Mouse (Mus musculus): ENCODE data around the gene Apbb2. TPM values are rescaled to one million over a fixed set of nuclear protein-coding genes. Genes with fewer than 3 reads are reported as not detected.

Apbb2 gene
- polyA plus RNA-seq, 1 experiment from 2014 or later, result 38.5 TPM

GRCm38 (mm10) chr5:66494651-66495050 is 123.9 kb downstream of the Apbb2 start:
- H3K27me3 ChIP-seq (ENCODE audit: control insufficient read depth, insufficient read depth, low read length), result no peaks in the 10 kb centered on the region
- 59% methylated on average over 4 of the region's 4 CpGs for WGBS
- H3K9me3 ChIP-seq (ENCODE audit: control insufficient read depth, low read length), result no peaks in the 10 kb centered on the region
- no peaks in the 10 kb centered on the region for H3K36me3 ChIP-seq (ENCODE audit: control insufficient read depth, insufficient read depth, low read length)
- peaks cover 14% of the 10 kb centered on the region for H3K4me1 ChIP-seq (ENCODE audit: control insufficient read depth, insufficient read depth, low read length)
- ATAC-seq (ENCODE audit: insufficient number of reproducible peaks, low FRiP score, low TSS enrichment, low read depth) (no peak), DNase-seq (ENCODE audit: low spot score) (no peak)
- no peak overlapping the region for H3K4me3 ChIP-seq (ENCODE audit: low read depth, low read length)
- H3K4me2 ChIP-seq (ENCODE audit: low read depth, severe bottlenecking), result no peak overlapping the region
- no peak overlapping the region for H3K9ac ChIP-seq (ENCODE audit: low read length)
- no peak overlapping the region for H3K27ac ChIP-seq (replicated peaks; ENCODE audit: low read depth, low read length)

GRCm38 (mm10) chr5:66492563-66492960 is 126.0 kb downstream of the Apbb2 start:
- H3K4me2 ChIP-seq (ENCODE audit: low read depth, severe bottlenecking), result no peak overlapping the region
- no peak for ATAC-seq (ENCODE audit: insufficient number of reproducible peaks, low FRiP score, low TSS enrichment, low read depth)
- H3K27me3 ChIP-seq (ENCODE audit: control insufficient read depth, insufficient read depth, low read length), result no peaks in the 10 kb centered on the region
- H3K4me1 ChIP-seq (ENCODE audit: control insufficient read depth, insufficient read depth, low read length), result peaks cover 7% of the 10 kb centered on the region; the same call in 1 of the 2 replicates
- no peaks in the 10 kb centered on the region for H3K9me3 ChIP-seq (ENCODE audit: control insufficient read depth, low read length)
- H3K9ac ChIP-seq (ENCODE audit: low read length), result no peak overlapping the region
- WGBS, result 83% methylated on average over 4 of the region's 4 CpGs
- no peaks in the 10 kb centered on the region for H3K36me3 ChIP-seq (ENCODE audit: control insufficient read depth, insufficient read depth, low read length)
- no peak overlapping the region for H3K4me3 ChIP-seq (ENCODE audit: low read depth, low read length)
- H3K27ac ChIP-seq (replicated peaks; ENCODE audit: low read depth, low read length), result no peak overlapping the region
- DNase-seq (ENCODE audit: low spot score), result no peak

- ATAC-seq (ENCODE audit: insufficient number of reproducible peaks, low FRiP score, low TSS enrichment, low read depth), result no peak
- no peaks in the 10 kb centered on the region for H3K9me3 ChIP-seq (ENCODE audit: control insufficient read depth, low read length)
- no peaks in the 10 kb centered on the region for H3K36me3 ChIP-seq (ENCODE audit: control insufficient read depth, insufficient read depth, low read length)
- no peak overlapping the region for H3K4me3 ChIP-seq (ENCODE audit: low read depth, low read length)
- H3K4me1 ChIP-seq (ENCODE audit: control insufficient read depth, insufficient read depth, low read length), result peaks cover 7% of the 10 kb centered on the region; the same call in 1 of the 2 replicates
- no peak overlapping the region for H3K9ac ChIP-seq (ENCODE audit: low read length)
- 91% methylated on average over 14 of the region's 14 CpGs for WGBS
- no peak overlapping the region for H3K27ac ChIP-seq (replicated peaks; ENCODE audit: low read depth, low read length)
- no peak overlapping the region for H3K4me2 ChIP-seq (ENCODE audit: low read depth, severe bottlenecking)
- H3K27me3 ChIP-seq (ENCODE audit: control insufficient read depth, insufficient read depth, low read length), result no peaks in the 10 kb centered on the region
- no peak for DNase-seq (ENCODE audit: low spot score)
These were observed 126.5 kb downstream of the Apbb2 start for GRCm38 (mm10) chr5:66491907-66492562.

GRCm38 (mm10) chr5:66486028-66486427 is 132.6 kb downstream of the Apbb2 start:
- 49% methylated on average over 7 of the region's 7 CpGs for WGBS
- ATAC-seq (ENCODE audit: insufficient number of reproducible peaks, low FRiP score, low TSS enrichment, low read depth), result no peak

GRCm38 (mm10) chr5:66476266-66476665 is 142.3 kb downstream of the Apbb2 start:
- ATAC-seq (ENCODE audit: insufficient number of reproducible peaks, low FRiP score, low TSS enrichment, low read depth), result no peak
- Histone ChIP-seq H3K9ac (ENCODE audit: low read length) (no peak overlapping the region), H3K4me1 (ENCODE audit: control insufficient read depth, insufficient read depth, low read length) (no peaks in the 10 kb centered on the region), H3K9me3 (ENCODE audit: control insufficient read depth, low read length) (no peaks in the 10 kb centered on the region), H3K27me3 (ENCODE audit: control insufficient read depth, insufficient read depth, low read length) (no peaks in the 10 kb centered on the region), H3K4me3 (ENCODE audit: low read depth, low read length) (no peak overlapping the region), H3K36me3 (ENCODE audit: control insufficient read depth, insufficient read depth, low read length) (no peaks in the 10 kb centered on the region; the same call in 1 of the 2 replicates), H3K4me2 (ENCODE audit: low read depth, severe bottlenecking) (no peak overlapping the region), H3K27ac (replicated peaks; ENCODE audit: low read depth, low read length) (no peak overlapping the region)
- no peak for DNase-seq (ENCODE audit: low spot score)
- 86% methylated on average over 10 of the region's 10 CpGs for WGBS

More at GRCm38 (mm10) chr5:66486028-66486427, 132.6 kb downstream of the Apbb2 start:
- no peak overlapping the region for H3K9ac ChIP-seq (ENCODE audit: low read length)
- no peaks in the 10 kb centered on the region for H3K36me3 ChIP-seq (ENCODE audit: control insufficient read depth, insufficient read depth, low read length)
- H3K27ac ChIP-seq (replicated peaks; ENCODE audit: low read depth, low read length), result no peak overlapping the region; the same call in 1 of the 2 replicates
- DNase-seq (ENCODE audit: low spot score), result no peak
- no peak overlapping the region for H3K4me3 ChIP-seq (ENCODE audit: low read depth, low read length)
- H3K27me3 ChIP-seq (ENCODE audit: control insufficient read depth, insufficient read depth, low read length), result no peaks in the 10 kb centered on the region
- H3K4me2 ChIP-seq (ENCODE audit: low read depth, severe bottlenecking), result no peak overlapping the region
- H3K9me3 ChIP-seq (ENCODE audit: control insufficient read depth, low read length), result no peaks in the 10 kb centered on the region
- peaks cover 4% of the 10 kb centered on the region; the same call in 1 of the 2 replicates for H3K4me1 ChIP-seq (ENCODE audit: control insufficient read depth, insufficient read depth, low read length)

GRCm38 (mm10) chr5:66475824-66476223 is 142.8 kb downstream of the Apbb2 start:
- no peak overlapping the region for H3K9ac ChIP-seq (ENCODE audit: low read length)

GRCm38 (mm10) chr5:66474153-66474552 is 144.4 kb downstream of the Apbb2 start:
- no peaks in the 10 kb centered on the region for H3K9me3 ChIP-seq (ENCODE audit: control insufficient read depth, low read length)
- H3K36me3 ChIP-seq (ENCODE audit: control insufficient read depth, insufficient read depth, low read length), result no peaks in the 10 kb centered on the region
- ATAC-seq (ENCODE audit: insufficient number of reproducible peaks, low FRiP score, low TSS enrichment, low read depth) (no peak), DNase-seq (ENCODE audit: low spot score) (no peak)
- no peaks in the 10 kb centered on the region for H3K4me1 ChIP-seq (ENCODE audit: control insufficient read depth, insufficient read depth, low read length)
- H3K4me2 ChIP-seq (ENCODE audit: low read depth, severe bottlenecking), result no peak overlapping the region
- WGBS, result 71% methylated on average over 11 of the region's 11 CpGs
- H3K27ac ChIP-seq (replicated peaks; ENCODE audit: low read depth, low read length), result no peak overlapping the region
- H3K27me3 ChIP-seq (ENCODE audit: control insufficient read depth, insufficient read depth, low read length), result no peaks in the 10 kb centered on the region
- H3K9ac ChIP-seq (ENCODE audit: low read length), result no peak overlapping the region
- no peak overlapping the region for H3K4me3 ChIP-seq (ENCODE audit: low read depth, low read length)

More at GRCm38 (mm10) chr5:66475824-66476223, 142.8 kb downstream of the Apbb2 start:
- Histone ChIP-seq H3K9me3 (ENCODE audit: control insufficient read depth, low read length) (no peaks in the 10 kb centered on the region), H3K4me2 (ENCODE audit: low read depth, severe bottlenecking) (no peak overlapping the region), H3K27me3 (ENCODE audit: control insufficient read depth, insufficient read depth, low read length) (no peaks in the 10 kb centered on the region), H3K4me1 (ENCODE audit: control insufficient read depth, insufficient read depth, low read length) (no peaks in the 10 kb centered on the region), H3K27ac (replicated peaks; ENCODE audit: low read depth, low read length) (no peak overlapping the region), H3K36me3 (ENCODE audit: control insufficient read depth, insufficient read depth, low read length) (no peaks in the 10 kb centered on the region; the same call in 1 of the 2 replicates), H3K4me3 (ENCODE audit: low read depth, low read length) (no peak overlapping the region)
- WGBS, result 78% methylated on average over 6 of the region's 6 CpGs
- DNase-seq (ENCODE audit: low spot score), result no peak
- no peak for ATAC-seq (ENCODE audit: insufficient number of reproducible peaks, low FRiP score, low TSS enrichment, low read depth)

- ATAC-seq (ENCODE audit: insufficient number of reproducible peaks, low FRiP score, low TSS enrichment, low read depth), result no peak
- Histone ChIP-seq H3K27ac (replicated peaks; ENCODE audit: low read depth, low read length) (no peak overlapping the region), H3K4me3 (ENCODE audit: low read depth, low read length) (no peak overlapping the region), H3K9ac (ENCODE audit: low read length) (no peak overlapping the region), H3K9me3 (ENCODE audit: control insufficient read depth, low read length) (no peaks in the 10 kb centered on the region), H3K4me1 (ENCODE audit: control insufficient read depth, insufficient read depth, low read length) (no peaks in the 10 kb centered on the region), H3K27me3 (ENCODE audit: control insufficient read depth, insufficient read depth, low read length) (no peaks in the 10 kb centered on the region), H3K36me3 (ENCODE audit: control insufficient read depth, insufficient read depth, low read length) (no peaks in the 10 kb centered on the region), H3K4me2 (ENCODE audit: low read depth, severe bottlenecking) (no peak overlapping the region)
- 59% methylated on average over 12 of the region's 12 CpGs for WGBS
- DNase-seq (ENCODE audit: low spot score), result no peak
These were observed 145.0 kb downstream of the Apbb2 start for GRCm38 (mm10) chr5:66473599-66473998.

- Histone ChIP-seq H3K27me3 (ENCODE audit: control insufficient read depth, insufficient read depth, low read length) (no peaks in the 10 kb centered on the region), H3K9me3 (ENCODE audit: control insufficient read depth, low read length) (no peaks in the 10 kb centered on the region), H3K4me1 (ENCODE audit: control insufficient read depth, insufficient read depth, low read length) (no peaks in the 10 kb centered on the region), H3K36me3 (ENCODE audit: control insufficient read depth, insufficient read depth, low read length) (no peaks in the 10 kb centered on the region), H3K27ac (replicated peaks; ENCODE audit: low read depth, low read length) (no peak overlapping the region), H3K4me3 (ENCODE audit: low read depth, low read length) (no peak overlapping the region), H3K9ac (ENCODE audit: low read length) (no peak overlapping the region), H3K4me2 (ENCODE audit: low read depth, severe bottlenecking) (no peak overlapping the region)
- DNase-seq (ENCODE audit: low spot score), result no peak
- ATAC-seq (ENCODE audit: insufficient number of reproducible peaks, low FRiP score, low TSS enrichment, low read depth), result no peak
- WGBS, result 84% methylated on average over 5 of the region's 5 CpGs
These were observed 147.7 kb downstream of the Apbb2 start for GRCm38 (mm10) chr5:66470837-66471236.
